Mouse (Mus musculus) hematopoietic stem cell, adult 5-6 weeks (primary cell): ENCODE results near the gene Gramd4. TPM values are rescaled to one million over a fixed set of nuclear protein-coding genes. Genes with fewer than 3 reads are reported as not detected.
"Not testable (repeated sequence)": the region's sequence is repeated elsewhere in the genome, so short reads cannot be mapped to it uniquely, and the experiment has no call there.

Experiments
- ATAC-seq, 2 experiments: fragments of 125-278 bp in 1 of 2; replicated peaks in 1 of 2; 2 replicates each; pipeline ENCODE4 v1.8.0; 2016 to 2017; ENCODE audit warnings: inconsistent platforms in 2 of 2, mild to moderate bottlenecking in 2 of 2, moderate number of reproducible peaks in 2 of 2, low read depth in 1 of 2, moderate TSS enrichment in 1 of 2; ENCODE audit not compliant: low FRiP score in 2 of 2, poor library complexity in 2 of 2, severe bottlenecking in 2 of 2, insufficient read depth in 1 of 2, low TSS enrichment in 1 of 2
- total RNA-seq: library from RNA; stranded (forward); fragments of 172-1452, 232-1000 nt; gene quantifications from 2 replicates; pipeline ENCODE4 v1.2.3, GENCODE M21; 2017

Gramd4 gene
- total RNA-seq, 1 experiment from 2014 or later, result 66.4 TPM

DNA sequence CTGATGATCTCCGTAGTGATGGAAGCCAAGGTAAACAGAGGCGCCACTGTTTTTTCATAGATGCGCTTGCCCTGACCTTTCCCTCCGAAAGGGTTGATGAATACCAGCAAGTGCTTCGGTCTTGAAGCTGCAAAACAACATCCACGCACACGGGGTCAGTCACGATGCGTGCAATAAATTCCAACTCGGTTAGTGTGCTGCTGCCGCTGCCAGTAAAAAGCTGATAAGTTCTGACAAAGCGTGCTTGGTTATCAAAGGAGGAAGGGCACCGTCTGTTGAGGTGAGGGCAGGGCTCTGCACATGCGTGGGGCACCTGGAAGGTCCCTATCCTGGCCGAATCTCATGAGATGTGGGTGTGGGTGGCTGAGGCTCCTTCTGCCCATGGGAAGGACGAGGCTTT lies 101.6 kb downstream of the Gramd4 start:
- ATAC-seq, result peak in 1 of 2 experiments; percentile 13; a peak in 1 of 4 replicates

DNA sequence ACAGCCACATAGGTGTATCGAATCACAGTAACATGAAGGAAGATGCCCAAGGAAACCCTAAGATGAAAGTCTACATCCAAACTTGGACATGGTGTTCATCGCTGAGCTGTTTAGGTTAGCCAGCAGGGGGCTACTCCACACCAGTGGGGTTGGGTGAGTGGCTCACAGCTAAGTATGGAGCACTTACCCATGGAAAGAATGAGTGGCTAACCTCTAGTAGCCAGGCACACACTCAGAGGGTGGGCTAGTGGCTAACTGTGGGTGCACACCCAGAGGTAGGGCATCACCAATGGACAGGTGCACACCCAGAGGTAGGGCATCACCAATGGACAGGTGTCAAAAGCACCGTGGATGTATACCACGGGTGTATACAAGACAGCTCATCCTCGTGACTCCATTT lies 102.2 kb downstream of the Gramd4 start:
- peak in 1 of 2 experiments; percentile 38; a peak in 1 of 4 replicates for ATAC-seq

DNA sequence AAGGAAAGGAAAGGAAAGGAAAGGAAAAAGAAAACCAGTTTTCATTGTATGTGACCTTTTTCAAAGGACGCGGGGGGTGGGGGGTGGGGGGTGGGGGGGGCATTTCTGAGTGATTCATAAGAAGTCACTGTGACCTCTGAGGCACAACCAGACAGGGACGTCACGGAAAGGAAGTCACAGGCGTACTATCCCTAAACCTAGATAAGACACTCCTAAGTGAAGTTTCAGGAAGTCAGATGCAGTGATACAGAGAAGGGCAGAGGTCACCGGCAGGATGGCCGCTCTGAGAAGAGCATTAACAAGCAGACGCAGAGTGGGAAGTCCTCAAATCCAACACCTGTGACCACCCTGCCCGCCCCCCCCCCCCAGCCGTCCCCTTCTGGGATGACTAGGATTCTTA lies 103.4 kb downstream of the Gramd4 start:
- no peak for ATAC-seq

DNA sequence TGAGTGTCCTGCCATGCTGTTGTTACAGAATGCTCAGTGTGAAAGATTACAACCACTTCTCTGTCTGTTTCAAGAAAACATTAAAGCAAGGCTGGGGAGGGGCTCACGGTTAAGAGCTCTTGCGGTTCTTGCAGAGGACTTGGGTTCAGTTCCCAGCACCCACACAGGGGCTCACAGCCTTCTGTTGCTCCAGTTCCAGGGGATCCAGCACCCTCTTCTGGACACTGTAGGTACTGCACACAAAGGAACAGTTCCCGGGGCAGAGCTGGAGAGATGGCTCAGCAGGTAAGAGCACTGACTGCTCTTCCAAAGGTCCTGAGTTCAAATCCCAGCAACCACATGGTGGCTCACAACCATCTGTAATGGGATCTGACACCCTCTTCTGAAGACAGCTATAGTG lies 104.3 kb downstream of the Gramd4 start:
- ATAC-seq, result not testable (repeated sequence)

DNA sequence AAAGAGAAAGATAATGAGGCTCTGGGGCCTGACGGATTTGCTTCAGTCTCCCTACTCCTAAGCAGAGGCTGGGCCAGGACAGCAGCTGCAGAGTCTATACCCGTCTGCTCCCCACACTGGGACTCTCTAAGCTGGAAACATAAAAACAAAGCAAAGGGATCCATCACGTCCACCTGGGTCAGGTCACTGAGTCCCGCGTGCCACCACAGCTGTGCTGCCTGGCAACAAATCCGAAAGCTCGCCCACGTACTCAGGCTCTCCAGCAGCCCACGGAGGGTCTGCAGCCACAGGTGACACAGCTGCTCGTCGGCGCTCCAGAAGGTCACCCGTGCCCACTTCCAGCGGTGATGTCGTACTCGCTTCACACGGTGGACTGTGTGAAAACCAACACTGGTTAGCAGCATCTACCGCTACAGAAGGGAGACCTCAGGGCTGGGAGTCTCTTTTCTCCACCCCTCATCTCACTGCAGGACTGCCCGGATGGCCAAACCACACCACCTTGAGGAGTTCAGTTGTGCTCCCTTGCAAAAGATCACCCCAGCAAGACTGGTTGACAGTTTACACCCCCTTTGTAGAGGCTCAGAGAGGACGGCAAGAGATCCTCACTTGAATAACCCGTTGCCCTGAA lies 107.3 kb downstream of the Gramd4 start:
- ATAC-seq, result no peak

DNA sequence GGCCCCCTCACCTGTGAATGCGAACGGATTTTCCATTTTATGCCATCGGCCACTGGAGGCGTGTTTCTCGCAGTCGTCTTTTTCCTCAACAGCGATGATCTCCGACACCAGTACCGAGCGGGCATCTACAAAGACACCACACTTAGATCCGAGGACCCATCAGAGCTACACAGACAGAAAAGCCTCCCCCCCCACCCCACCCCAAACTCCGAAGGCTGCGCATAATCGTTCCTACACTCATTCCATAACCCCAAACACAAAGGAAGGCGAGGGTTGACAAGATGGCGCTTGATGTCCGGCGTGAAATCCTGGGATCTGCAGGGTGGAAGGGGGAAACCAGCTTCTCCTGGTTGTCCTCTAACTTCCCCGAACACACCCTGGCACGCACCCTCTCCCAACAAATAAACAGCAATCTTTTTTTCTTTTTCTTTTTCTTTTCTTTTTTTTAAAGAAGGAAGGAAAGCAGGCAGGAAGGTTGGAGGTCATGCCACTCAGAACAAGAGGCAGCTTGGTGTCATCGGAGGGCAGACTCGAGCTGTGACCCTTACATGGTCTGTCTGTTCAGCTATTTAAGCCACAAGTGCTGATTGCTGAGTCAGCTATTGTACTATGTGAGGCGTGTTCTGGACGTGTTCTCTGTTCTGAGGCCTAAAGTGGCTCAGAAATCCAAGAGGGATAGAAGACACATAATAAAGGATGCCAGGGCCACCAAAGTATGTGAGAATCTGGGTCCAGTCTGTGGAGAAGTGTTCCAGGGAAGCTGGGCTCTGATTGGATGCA lies 108.5 kb downstream of the Gramd4 start:
- ATAC-seq, result no peak

DNA sequence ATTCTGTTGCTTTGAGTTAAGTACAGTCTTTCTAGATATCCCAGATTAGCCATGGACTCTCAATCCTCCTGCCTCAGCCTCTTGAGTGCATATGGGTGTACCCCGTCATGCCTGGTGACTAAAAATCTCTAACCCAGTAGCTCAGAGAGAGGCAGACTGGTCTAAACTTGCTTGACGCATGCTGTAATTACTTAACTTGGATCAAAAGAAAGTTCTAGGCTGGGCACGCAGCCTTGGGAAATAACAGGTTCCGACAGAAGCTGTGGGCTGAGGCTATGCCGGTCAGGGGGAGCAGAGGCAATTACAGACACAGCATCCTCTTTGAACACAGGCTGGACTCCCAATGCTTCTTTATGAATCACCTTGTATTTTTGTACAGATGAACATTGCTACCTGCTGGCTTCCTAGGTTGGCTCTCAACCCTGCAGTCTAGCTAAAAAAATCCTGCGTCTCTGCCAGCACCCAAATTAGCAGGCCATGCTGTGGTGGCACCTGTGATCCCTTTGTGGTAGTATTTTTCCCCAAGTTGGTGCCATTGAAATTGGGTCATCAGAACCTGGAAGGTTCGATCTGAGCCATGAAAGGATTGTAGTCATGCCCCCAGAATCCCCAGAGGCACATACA lies 109.6 kb downstream of the Gramd4 start:
- ATAC-seq, result no peak

DNA sequence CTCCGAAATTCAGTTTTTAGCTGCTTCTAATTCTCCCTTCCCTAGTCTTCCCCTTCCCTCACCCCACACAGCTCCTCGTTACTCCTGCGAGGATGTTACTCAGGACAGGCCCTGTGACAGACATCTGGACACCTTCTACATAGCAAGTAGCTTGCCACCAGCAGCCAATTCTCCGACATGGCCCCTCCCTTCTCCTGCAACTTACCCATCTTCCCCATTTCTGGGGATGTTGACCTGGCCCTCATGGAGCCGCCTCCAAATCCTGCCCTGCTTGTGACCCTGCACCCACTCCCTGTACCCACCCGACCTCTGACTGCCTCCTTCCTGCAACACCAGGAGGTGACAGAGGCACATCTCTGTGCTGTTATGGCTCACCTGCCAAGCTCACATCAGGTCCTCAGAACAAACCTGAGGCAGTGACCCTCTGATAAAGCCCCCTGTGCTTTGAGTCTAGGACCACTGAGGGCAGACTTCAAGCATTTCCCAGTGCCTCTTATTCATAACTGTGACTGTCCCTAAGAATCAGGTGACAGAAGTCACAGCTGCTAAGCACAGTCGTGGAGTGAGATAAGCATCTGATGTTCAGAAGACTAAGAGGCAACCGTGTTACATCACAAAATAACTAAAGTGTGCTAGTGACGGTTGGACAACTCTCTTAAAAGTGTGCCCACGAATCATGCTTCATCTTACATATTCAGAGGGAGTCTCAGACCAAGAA lies 110.5 kb downstream of the Gramd4 start:
- ATAC-seq, result no peak

DNA sequence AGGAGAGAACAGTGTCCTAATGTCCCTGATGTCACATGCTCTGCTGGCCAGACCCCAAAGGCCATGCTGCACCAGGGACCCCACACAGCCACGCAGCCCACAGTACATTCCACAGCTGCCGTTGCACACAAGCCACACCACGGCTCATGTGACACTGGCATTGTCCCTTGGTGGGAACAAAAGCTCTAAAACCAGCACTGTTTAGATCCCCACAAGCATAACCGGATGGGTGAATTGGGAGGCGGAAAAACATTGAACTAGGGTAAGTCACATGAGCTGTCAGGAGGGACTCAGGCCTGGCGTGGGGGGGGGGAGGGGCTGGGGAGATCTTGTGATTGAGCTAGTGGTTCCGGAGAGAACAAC lies 111.0 kb downstream of the Gramd4 start:
- peak in 1 of 2 experiments; percentile 30; a peak in 2 of 4 replicates for ATAC-seq

DNA sequence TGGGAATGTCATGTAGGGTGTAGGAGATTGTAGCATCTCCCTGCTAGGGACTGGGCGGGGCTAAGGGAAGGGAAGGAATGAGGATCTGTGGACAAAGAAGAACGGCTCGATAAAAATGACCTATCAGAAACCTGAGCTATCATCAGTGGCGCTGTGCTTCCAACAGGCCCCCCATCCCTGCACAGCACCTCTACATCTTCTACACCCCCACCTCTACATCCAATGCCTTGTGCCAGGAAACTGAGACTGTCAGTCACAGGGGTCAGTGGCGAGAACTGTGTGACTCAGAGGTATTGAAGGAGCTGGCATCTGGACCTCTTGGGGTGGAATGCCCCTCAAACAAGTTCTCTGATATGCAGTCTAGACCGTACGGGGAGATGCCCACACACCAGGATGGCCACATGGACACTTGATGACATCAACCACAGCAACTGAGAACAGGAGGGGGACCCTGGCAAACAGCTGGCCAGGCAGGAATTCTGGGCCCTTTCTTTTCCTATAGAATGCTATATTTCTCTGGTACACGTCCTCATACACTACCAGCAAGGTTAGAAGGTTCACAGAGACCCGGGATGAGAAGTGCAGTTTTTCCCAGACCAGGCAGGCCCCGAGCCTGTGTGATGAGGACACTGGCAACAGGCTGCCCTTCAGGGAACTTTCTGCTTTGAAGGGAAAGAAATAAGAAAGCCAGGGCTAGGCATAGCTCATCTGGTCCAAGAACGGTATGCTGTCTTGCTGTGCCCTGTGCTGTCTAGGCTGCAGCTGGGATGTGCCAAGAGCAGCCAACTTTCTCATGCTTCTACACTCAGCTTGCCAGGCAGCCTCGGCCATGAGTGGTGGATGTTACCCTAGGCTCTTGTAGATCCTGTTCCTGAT lies 111.7 kb downstream of the Gramd4 start:
- no peak for ATAC-seq

DNA sequence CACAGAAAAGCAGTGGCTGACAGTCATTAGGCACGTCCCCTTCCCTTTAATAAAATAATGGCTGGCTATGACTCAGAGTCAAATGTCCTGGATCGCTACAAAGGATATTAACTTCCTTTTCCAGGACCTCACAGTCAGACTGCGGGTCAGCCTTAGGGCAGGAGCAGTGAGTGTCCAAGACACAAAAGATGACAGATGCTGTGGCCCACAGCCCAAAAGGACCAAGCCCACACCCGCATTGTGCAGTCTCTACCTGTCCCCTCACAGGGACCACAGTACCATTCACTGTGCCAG lies 112.3 kb downstream of the Gramd4 start:
- no peak for ATAC-seq

DNA sequence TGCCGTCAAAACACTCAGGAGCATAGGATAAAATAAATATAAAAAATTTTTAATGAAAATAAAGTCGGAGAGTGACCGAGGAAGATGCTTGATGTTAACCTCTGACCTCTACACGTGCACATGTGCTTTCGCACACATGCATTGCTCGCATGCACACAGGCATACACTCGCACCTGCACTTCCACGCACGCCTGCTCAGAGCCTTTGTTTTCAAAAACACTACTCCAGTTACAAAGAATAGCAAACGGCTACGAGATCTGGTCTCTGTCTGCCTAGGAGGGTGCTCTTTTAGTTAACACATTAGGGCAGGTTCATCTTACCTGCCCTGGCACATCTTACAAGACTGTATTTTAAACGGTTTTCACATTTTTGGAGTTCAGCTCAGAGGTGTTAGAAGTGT lies 113.8 kb downstream of the Gramd4 start:
- ATAC-seq, result no peak

DNA sequence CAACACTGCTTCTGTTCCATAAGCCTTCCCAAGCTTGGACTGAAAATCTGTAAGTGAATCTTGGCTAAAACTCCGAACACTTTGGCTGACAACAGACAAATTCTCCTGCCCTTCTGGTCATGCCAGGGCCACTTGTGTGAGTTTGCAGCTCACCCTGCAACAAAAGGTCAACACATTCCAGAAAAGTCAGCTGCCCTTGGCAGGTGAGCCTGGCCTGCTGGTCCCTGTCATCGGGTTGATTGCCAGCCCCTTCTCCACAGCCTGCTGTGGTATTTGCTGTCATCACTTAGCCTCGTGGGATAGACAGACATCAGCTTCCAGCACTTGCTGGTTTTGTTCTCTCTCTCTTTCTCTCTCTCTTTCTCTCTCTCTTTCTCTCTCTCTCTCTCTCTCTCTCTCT lies 114.6 kb downstream of the Gramd4 start:
- no peak for ATAC-seq

DNA sequence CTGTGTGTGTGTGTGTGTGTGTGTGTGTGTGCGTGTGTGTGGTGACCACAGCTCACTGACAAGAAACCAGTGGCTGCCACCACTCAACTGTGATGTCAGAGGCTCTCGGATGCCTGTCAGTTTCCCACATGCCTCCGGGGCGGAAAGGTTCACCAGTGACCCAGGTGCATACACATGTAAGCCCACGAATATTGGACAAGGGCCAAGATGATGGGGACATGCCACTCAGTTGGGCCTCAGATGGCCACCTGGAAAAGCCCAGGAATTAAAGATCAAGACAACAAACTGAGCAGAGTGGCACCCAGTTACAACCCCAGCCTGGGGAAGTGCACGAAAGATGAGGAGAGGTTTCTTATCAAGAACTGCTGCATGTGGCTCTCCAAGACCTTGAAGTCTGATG lies 115.0 kb downstream of the Gramd4 start:
- ATAC-seq, result no peak

DNA sequence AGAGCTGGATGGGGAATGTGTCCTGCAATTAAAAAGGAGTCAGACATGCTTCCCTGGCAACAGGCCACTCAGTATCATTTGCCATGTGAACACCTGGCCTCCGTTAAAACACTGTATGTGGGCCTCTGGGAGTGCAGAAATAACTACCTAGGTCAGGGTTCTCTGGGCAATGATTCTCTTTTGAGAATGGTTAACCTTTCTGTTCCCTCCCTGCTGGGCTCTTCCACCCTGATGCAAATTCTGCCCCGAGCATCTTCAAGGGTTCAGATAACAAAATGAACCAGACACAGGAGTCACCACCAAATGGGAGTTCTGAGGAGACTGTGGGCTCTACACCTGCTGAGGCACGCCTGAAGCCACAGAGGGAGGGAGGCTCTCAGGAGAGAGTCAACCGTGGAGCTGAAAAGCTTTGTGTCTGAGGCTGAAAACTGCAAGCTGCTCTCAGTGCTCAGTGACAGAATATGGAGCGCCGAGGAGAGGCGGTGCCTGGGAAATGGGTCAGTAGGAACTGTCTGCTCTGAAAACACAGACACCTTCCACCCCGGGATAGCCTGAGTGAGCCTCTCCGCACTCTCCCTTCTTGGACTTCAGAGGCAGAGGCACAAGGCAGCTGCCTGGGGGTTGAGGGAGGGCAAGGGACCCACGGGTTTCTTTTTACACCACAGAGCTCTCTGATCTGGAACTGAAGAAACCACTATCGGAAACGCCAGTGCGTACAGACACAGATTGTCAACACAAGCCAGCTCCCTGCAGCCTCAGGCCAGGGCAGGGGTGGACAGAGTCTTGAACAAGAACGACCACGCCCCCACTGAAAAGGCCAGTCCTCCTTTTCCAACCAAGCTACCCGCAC lies 115.9 kb downstream of the Gramd4 start:
- ATAC-seq, result peak; percentile 66 to 72

DNA sequence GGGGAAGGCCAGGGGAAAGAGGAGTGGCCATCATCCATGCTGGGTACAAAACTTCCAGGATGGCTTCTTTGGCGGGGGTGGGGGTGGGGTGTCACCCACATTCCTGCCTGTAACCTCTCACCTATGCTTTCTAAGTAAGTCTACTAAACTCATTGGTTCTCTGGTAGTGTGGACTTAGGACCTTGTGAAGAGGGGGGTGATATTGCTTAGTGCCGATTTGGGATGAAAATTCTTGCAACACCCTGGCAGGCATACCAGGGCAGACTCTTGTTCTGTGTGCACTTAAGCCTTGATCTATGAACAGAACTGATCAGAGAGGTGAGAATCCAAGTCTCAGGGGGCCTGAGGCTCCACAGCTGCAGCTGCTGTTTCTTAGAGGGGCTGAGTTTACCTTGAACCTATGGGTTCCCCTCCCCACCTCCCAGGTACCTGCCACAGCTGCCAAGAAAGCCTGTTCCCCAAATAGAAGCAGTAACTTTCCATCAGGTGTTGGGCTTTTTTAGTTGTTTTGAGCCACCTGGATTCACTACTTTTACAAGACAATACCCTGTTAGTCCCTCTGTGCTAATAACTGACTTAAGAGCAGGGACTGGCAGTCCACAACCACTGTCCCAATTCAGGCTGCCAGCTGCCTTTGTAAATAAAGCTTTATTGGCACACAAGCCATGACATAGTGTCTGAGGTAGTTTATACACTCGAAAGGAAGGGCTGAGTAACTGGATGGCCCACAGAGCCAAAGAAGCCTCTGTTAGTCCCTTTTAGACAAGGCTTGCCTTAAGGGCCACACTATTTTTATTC lies 118.0 kb downstream of the Gramd4 start:
- no peak for ATAC-seq
